9 mouse cellular contexts compared by ENCODE assay signal in genomic region chr1:86441724-86441979, GRCm38 (mm10). TPM values are rescaled to one million over a fixed set of nuclear protein-coding genes. Genes with fewer than 3 reads are reported as not detected.
DNase-seq lines count a peak whose midpoint lies in the region; ATAC-seq and TF ChIP-seq lines count a peak whose summit lies in the region.
"Had no signal": no experiment of that assay in that cellular context is flagged by ENCODE, and none has a peak within 500 bp of the region (broad histone marks: within the 10 kb centered on the region; RNA-seq: fewer than 3 reads in every experiment).

No protein-coding gene starts in this region.

- H3K27me3 ChIP-seq in kidney, embryonic 16.5 days (ENCODE audit: insufficient read depth, low read length) = no peaks in the 10 kb centered on the region
- H3K27me3 ChIP-seq in hindbrain, embryonic 15.5 days = no peaks in the 10 kb centered on the region
- H3K27me3 ChIP-seq in midbrain, embryonic 15.5 days (replicated peaks) = no peaks in the 10 kb centered on the region

- H3K9ac ChIP-seq in kidney, embryonic 16.5 days (replicated peaks; ENCODE audit: low read length) = peak overlapping the region; percentile 94
- peak overlapping the region; percentile 85 for H3K9ac ChIP-seq in hindbrain, embryonic 15.5 days
- H3K9ac ChIP-seq in midbrain, embryonic 15.5 days = peak overlapping the region; percentile 79

- H3K27ac ChIP-seq in kidney, embryonic 16.5 days (ENCODE audit: low read length) = peak overlapping the region; percentile 99
- H3K27ac ChIP-seq in cortical plate, adult 2 months (ENCODE audit: insufficient read depth, low read length) = peak overlapping the region; percentile 100
- H3K27ac ChIP-seq in hindbrain, embryonic 15.5 days (replicated peaks) = peak overlapping the region; percentile 99
- H3K27ac ChIP-seq in midbrain, embryonic 15.5 days = peak overlapping the region; percentile 98

- peak overlapping the region; percentile 75 for H3K4me2 ChIP-seq in kidney, embryonic 16.5 days (replicated peaks; ENCODE audit: low read depth, low read length)
- peak overlapping the region; percentile 82 for H3K4me2 ChIP-seq in hindbrain, embryonic 15.5 days
- peak overlapping the region; percentile 92 for H3K4me2 ChIP-seq in midbrain, embryonic 15.5 days

- no peaks in the 10 kb centered on the region for H3K9me3 ChIP-seq in kidney, embryonic 16.5 days (ENCODE audit: low read length)
- H3K9me3 ChIP-seq in hindbrain, embryonic 15.5 days = no peaks in the 10 kb centered on the region
- H3K9me3 ChIP-seq in midbrain, embryonic 15.5 days = no peaks in the 10 kb centered on the region

- intact Hi-C loops in gastrocnemius, postnatal 14 days (cut with DNase I; ENCODE audit: low total_unique reads) = loop anchor here (2.0 to 10.0 kb wide), 2 partner anchors 61 to 93 kb away; no protein-coding TSS in a partner anchor

- TF ChIP-seq POLR2A in cortical plate, adult 2 months (IDR thresholded peaks at IDR 0.05; ENCODE audit: extremely low read depth, insufficient read depth, low read length) = no peak

- ATAC-seq in kidney, embryonic 16.5 days (ENCODE audit: low FRiP score, low TSS enrichment) = no peak
- no peak for ATAC-seq in hindbrain, embryonic 15.5 days (ENCODE audit: low FRiP score, low read depth)
- ATAC-seq in midbrain, embryonic 15.5 days (replicated peaks) = no peak

- no peak for TF ChIP-seq CTCF in cortical plate, adult 2 months (IDR thresholded peaks at IDR 0.05; ENCODE audit: extremely low read depth, insufficient read depth, low read length)

- peaks cover 42% of the 10 kb centered on the region for H3K4me1 ChIP-seq in kidney, embryonic 16.5 days (ENCODE audit: insufficient read depth, low read length)
- 0 out of 2 replicates have a peak, but pooled peaks cover 2% of the 10 kb centered on the region for H3K4me1 ChIP-seq in cortical plate, adult 2 months (ENCODE audit: control insufficient read depth, insufficient read depth, low read length)
- peaks cover 48% of the 10 kb centered on the region for H3K4me1 ChIP-seq in hindbrain, embryonic 15.5 days (replicated peaks)
- H3K4me1 ChIP-seq in midbrain, embryonic 15.5 days = peaks cover 44% of the 10 kb centered on the region

- no peaks in the 10 kb centered on the region for H3K36me3 ChIP-seq in kidney, embryonic 16.5 days (ENCODE audit: insufficient read depth, low read length)
- H3K36me3 ChIP-seq in hindbrain, embryonic 15.5 days = no peaks in the 10 kb centered on the region
- no peaks in the 10 kb centered on the region for H3K36me3 ChIP-seq in midbrain, embryonic 15.5 days (replicated peaks)

- DNase-seq in kidney, postnatal 25 days = no peak
- no peak for DNase-seq in gastrocnemius, postnatal 14 days
- DNase-seq in adrenal gland, adult 18-20 months (ENCODE audit: low spot score in 2 of 2) = no peak
- no peak for DNase-seq in cerebellum, postnatal 10 days

- peak overlapping the region; percentile 48 for H3K4me3 ChIP-seq in kidney, embryonic 16.5 days (ENCODE audit: low read length)
- H3K4me3 ChIP-seq in cortical plate, adult 2 months (ENCODE audit: insufficient read depth, low read length) = peak overlapping the region; percentile 39
- H3K4me3 ChIP-seq in hindbrain, embryonic 15.5 days = peak overlapping the region; percentile 52
- peak overlapping the region; percentile 50 for H3K4me3 ChIP-seq in midbrain, embryonic 15.5 days

- 0% methylated on average over 5 of the region's 5 CpGs for WGBS in kidney, embryonic 16.5 days
- WGBS in hindbrain, embryonic 15.5 days = under 1% methylated on average over 5 of the region's 5 CpGs
- WGBS in midbrain, embryonic 15.5 days = 0% methylated on average over 5 of the region's 5 CpGs

RNA-seq across cellular contexts. Expression of gene Tex44, which starts 15.5 kb away (rescaled TPM):
- not detected in 2 replicates for polyA plus RNA-seq in kidney, embryonic 16.5 days (2015; fragmentation: Nextera tagmentation; extraction: Ambion mirVana)
- not detected in 2 replicates for polyA plus RNA-seq in cortical plate, adult 2 months (2012; rRNA removed)
- not detected in 2 replicates for polyA plus RNA-seq in hindbrain, embryonic 15.5 days (2015; fragmentation: Nextera tagmentation; extraction: Ambion mirVana)
- polyA plus RNA-seq in midbrain, embryonic 15.5 days (2015; fragmentation: Nextera tagmentation; extraction: Ambion mirVana) = not detected in 2 replicates
- not detected for total RNA-seq in gastrocnemius, postnatal 14 days (2021)
- not detected for total RNA-seq in adrenal gland, adult 18-20 months (2021)
- total RNA-seq: heart, postnatal 36 days had no signal

RNA-seq across cellular contexts. Expression of gene Nmur1, which starts 15.6 kb away (rescaled TPM):
- 0.12 TPM in 1 of 2 replicates, not detected in the other for polyA plus RNA-seq in kidney, embryonic 16.5 days (2015; fragmentation: Nextera tagmentation; extraction: Ambion mirVana)
- 0.09 and 0.25 TPM in 2 replicates for polyA plus RNA-seq in cortical plate, adult 2 months (2012; rRNA removed)
- polyA plus RNA-seq in hindbrain, embryonic 15.5 days (2015; fragmentation: Nextera tagmentation; extraction: Ambion mirVana) = 0.19 and 0.25 TPM in 2 replicates
- polyA plus RNA-seq in midbrain, embryonic 15.5 days (2015; fragmentation: Nextera tagmentation; extraction: Ambion mirVana) = 0.61 TPM in 1 of 2 replicates, not detected in the other
- total RNA-seq in gastrocnemius, postnatal 14 days (2021) = not detected
- not detected for total RNA-seq in adrenal gland, adult 18-20 months (2021)
- total RNA-seq: heart, postnatal 36 days had no signal
